Mouse (Mus musculus) CD4-positive helper T cell, adult 2 months (primary cell): ENCODE results near the gene Ppp2r5b.

ENCODE experiments used
- DNase-seq: peaks from one replicate; pipeline ENCODE4 v3.0.0-alpha.2; 2012; ENCODE audit warnings: low read depth, missing footprints, low spot score

The Ppp2r5b gene

DNA sequence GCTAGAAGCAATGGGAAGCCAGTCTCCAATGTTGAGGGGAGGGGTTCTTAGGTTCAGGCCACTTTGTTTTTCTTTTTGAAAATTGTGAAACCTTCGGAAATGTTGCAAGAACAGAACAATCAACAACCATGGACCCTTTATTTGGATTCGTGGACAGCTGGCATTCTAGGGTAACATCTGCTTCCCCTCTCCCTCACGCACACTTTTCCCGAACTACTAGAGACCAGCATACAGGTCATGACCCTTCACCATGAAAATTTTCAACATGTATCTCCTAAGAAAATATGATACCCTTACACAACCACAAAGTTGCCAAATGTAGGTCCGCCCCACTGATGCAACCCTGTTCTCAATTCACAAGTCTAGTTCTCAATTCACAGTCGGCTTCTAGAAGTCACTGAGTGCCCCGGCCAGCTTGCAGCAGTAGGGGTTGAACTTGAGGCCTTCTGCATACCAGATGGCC lies 33.0 kb upstream of the Ppp2r5b start:
- DNase-seq, result no peak

DNA sequence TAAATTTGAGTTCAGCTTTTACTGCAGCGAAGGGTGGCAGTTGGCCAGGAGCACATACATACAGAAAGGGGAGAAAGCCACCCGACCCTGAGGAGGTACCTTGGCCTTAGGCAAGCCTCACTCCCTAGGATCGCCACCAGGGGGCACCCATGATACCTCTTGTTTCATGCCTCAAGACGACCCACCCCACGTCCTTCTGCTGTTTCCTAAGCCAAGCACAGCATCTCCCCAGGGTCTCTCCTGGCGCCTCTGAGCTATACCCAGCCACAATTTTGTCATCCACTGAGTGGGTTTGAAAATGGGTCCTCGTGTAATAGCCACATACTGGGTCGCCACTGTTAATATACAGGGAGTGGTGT lies 32.5 kb upstream of the Ppp2r5b start:
- DNase-seq, result peak; percentile 88

DNA sequence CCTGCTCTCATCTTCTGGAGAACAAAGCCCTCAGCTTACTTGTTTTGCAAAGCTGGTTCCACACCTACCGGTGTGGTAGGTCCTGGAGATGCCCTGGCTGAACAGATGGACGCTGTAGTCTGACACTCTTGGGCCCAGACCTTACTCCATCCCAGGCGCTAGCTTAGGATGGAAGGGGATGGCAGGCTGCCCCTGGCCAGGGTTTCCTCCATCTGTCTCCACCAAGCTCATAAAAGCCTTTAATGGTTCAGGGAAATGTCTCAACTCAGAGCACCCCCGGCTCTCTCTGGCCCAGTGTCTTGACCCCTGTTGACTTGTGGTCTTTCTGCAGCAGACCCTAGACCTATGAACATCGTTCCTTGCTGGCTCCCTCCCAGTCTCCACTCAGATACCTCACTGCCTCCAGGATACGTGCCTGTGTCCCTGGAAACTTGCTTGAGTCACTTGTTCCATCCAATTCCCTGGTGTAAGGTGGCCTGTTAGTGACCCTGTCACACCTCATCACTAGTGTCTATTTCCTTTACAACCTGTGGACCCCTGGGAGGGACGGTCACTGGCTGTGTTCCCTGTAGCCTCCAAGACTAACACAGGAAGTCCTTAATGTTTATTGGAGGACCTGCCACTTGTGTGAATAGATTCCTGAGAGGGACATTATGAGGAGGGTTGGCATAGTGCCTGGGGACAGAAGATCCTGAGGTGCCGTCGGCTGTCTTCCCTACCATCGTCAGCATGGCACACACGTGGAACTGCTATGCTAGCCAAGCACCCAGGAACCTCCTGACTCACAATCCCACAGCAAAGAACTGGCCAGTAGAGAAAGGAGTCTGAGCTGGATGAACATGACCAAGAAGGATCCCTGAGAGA lies 31.9 kb upstream of the Ppp2r5b start:
- DNase-seq, result no peak

DNA sequence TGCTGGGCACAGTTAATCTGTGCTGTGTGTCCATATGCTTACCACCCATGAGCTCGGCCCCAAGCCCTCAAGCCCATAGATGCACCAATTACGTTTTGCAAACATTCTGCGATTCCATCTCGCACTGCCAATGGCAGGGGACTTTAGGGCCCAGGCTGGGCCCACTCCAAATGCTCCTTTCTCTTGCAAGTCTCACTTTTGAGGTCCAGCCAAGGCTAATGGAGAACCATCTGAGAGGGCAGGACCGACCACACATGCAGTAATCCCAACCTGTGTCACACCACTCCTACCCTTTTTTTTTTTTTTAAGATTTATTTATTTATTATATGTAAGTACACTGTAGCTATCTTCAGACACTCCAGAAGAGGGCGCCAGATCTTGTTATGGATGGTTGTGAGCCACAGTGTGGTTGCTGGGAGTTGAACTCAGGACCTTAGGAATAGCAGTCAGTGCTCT lies 30.1 kb upstream of the Ppp2r5b start:
- DNase-seq, result no peak

DNA sequence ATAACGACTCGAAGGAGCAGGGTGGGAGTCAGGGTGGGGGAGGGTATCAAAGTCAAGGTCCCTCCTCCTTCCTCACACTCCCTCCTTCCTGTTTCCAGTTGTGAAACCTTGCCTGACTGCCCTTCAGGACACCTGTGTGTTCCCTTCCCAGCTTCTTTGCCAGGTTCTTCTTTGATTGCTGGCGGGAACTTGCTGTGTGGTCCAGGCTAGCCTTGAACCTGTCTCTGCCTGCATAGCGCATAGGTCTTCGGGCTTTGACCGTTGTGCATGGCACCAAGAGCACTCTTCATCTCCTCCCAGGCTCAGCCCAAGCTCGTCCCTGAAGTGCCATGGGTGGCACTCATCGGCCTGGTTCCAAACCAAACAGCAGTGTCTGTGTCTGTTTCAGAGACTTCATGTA lies 29.3 kb upstream of the Ppp2r5b start:
- no peak for DNase-seq

DNA sequence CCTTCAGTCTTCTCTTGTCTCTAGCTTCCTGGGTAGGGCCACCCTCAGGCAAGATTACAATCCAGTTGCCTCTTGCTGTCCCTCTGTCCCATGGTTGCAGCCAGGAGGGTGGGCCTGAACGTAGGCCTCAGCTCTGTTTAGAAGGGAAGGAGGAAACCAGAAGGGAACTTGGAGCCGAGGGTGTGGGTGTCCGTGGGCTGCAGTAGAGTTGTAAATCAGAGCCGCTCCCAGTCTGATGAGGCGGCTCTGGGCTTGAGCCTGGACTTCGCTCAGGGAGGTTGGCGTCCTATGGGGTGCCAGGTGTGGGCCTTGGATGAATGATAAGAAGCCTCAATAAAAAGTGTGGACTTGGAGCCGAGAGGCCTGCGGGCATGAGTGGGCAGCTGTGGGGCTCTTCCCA lies 28.5 kb upstream of the Ppp2r5b start:
- DNase-seq, result no peak

DNA sequence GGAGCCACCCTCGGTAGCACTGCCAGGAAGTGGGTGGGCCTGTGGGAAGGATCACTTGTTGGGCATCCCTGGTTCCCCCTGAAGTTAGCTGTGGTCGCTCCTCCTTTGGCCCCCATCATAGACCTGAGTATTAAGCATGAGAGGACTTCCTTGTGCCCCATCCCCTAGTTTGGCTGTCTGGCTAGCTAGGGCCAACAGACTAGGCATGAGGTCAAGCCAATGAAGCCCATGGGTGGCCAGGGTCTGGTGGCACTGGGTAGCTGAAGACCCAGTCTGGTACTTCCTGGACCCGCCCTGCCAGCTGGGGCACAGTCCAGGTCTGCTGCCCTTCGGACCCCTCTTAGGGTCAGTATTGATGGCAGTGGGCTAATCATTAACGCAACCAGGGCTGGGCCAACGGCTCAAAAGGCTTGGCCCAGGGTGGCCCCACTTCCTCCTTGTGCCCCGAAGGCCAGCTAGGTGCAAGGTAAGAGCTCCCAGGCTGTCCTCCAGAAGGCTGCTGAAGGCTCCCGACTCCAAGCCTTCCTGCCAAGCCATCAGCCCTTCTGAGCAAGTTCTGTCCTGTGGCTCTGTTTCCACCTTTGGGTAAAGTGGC lies 27.3 kb upstream of the Ppp2r5b start:
- DNase-seq, result no peak

DNA sequence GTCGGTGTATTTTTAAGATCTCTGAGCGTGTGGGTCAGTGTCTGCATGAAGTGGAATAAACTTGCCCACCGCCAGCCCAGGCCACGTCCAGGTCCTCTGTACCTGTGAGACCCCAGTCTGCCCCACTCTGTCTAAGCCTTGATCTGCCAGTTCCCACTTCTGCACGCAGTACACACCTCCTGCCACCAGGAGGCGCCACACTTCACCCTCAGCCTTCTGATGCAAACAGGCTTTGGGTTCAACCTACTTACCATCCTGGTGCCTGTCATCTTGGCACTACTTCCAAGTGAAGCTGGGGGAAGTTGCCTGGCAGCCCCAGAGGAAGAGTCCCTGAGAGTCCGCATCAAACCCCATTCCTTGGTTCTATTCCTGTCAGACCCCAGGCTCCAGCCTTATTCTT lies 26.6 kb upstream of the Ppp2r5b start:
- DNase-seq, result peak; percentile 76

DNA sequence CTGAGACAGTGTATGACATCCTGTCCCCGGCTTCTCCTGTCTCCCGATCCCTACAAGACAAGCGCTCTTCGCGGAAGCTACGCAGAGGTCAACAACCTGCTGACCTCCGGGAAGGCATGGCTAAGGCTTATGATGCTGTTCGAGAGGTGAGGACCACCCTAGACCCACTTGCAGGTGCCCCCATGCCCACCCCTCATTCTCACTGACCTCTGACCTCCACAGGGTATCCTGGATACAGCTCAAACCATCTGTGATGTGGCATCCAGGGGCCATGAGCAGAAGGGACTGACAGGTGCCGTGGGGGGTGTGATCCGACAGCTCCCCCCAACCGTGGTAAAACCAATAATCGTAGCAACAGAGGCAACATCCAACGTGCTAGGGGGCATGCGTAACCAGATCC lies 25.7 kb upstream of the Ppp2r5b start:
- DNase-seq, result no peak

DNA sequence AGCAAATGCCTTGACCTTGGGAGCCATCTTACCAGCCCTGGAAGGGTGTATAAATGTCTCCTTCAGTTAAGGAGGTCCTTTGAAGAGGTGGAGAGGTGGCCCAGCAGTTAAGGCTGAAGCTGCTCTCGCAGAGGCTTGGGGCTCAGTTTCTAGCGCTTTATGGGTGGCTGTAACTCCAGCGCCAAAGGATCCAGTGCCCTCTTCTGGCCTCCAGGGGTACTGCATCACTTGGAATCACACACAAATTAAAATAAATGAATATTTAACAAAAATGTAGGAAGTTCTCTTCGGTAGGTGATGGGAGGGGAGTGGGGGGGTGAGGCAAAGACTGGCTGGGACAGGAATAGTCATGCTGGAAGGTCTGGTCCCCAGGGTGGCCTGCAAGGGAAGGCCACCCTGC lies 25.3 kb upstream of the Ppp2r5b start:
- no peak for DNase-seq

DNA sequence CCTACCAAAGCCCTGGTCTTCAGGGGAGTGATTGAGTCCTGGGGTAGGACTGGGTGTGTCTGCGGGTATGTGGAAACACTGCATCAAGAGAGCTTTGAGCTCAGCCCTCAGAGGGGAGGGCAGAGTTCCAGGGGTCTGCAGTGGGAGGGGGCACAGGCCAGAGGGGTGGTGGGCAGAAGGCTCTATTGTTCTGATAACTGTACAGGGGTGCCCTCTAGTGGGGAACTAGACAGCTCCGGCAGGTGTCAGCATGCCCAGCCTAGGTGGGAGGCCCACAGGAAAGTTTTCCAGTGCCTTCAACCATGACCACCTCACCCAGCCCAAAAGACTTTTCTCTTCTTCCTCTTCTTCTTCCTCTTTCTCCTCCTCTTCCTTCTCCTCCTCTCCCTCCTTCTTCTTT lies 24.8 kb upstream of the Ppp2r5b start:
- DNase-seq, result peak; percentile 38

DNA sequence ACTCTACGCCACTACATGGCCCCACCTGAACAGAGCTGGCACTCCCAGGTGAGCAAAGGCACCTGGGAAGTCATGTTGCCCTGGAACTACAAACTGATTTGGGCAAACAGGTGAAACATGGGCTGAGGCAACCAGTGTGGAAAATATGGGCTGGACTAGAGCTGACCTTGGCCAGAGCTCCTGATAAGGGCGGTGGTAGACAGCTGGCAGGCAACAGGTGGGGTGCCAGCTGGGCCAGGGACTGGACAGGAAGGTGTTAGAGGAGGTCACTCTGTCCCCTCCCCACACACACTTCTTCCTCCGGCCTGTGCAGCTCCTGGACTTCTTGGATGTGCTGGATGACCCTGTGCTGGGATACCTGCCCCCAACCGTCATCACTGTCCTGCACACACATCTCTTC lies 17.3 kb upstream of the Ppp2r5b start:
- no peak for DNase-seq

DNA sequence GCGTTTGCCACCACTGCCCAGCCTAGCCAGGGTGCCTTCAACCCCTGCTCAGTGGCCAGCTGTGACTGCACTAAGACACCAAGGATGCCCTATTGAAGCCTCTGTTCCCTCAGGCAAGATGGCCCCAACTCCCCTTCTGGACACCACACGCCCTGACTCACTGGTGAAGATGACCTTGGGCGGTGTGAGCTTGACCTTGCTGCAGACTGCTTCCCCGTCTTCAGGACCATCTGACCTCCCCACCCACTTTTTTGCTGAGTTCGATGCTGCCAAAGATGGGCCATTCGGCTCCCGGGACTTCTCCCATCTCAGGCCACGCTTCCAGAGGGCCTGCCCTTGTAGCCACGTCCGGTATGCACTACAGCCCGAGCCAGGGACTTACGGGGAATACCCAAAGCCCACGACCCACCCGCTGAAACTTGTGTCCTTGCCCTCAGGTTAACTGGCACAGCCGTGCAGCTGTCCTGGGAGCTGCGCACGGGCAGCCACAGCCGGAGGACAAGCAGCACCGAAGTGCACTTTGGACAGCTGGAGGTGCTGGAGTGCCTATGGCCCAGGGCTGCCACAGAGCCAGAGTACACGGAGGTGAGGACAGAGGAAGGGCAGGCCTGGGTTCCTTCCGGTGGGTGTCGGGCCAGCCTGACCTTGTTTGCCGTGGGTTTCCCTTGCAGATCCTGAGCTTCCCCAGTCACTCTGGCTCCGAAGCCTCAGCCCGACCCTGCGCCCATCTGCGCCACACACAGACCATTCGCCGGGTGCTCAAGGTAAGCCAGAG lies 12.0 kb upstream of the Ppp2r5b start:
- DNase-seq, result no peak

DNA sequence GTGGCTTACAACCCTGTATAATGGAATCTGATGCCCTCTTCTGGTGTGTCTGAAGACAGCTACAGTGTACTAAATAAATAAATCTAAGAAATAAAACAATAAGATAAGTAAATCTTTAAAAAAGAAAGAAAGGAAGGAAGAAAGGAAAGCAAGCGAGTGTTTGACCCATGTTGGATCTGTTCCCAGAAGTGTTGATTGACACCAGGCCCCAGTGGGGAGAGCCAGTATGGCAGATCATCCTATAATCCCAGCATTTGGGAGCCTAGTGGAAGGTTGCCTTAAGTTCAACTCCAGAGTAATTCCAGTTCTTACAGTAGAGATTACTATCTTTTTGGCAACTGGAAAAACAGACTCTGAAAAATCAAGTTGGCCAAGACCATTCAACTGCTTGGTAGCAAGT lies 10.1 kb upstream of the Ppp2r5b start:
- no peak for DNase-seq

GRCm38 (mm10) chr19:6243226-6243625 lies 7.6 kb upstream of the Ppp2r5b start:
- no peak for DNase-seq

- DNase-seq, result peak; percentile 90
Measured at GRCm38 (mm10) chr19:6242281-6242680, 6.6 kb upstream of the Ppp2r5b start.

- peak; percentile 99 for DNase-seq
Measured at GRCm38 (mm10) chr19:6241274-6242107, 5.8 kb upstream of the Ppp2r5b start, which contains the start of gene Atg2a. TSS of gene Atg2a (plus strand) at chr19:6241668.

GRCm38 (mm10) chr19:6240725-6241124 lies 5.1 kb upstream of the Ppp2r5b start:
- no peak for DNase-seq

DNA sequence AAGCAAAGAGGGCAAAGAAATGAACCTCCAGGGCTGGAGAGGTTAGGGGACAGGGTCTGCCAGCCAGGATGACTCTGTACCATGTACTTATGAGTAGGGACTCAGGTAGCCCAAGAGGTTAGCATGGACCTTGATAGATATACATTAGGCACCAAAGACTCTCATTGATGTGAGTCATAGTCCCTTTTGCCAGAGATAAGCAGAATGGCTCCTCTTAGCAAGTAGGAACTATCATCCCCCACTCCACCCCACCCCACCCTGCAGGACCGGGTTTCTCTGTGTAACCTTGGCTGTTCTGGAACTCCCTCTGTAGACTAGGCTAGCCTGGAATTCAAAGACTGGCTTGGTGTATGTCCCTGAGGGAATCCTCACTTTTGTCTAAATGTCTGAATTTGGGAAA lies 4.5 kb upstream of the Ppp2r5b start:
- DNase-seq, result no peak

GRCm38 (mm10) chr19:6238740-6239139 lies 3.1 kb upstream of the Ppp2r5b start:
- no peak for DNase-seq

GRCm38 (mm10) chr19:6236842-6237241 lies 1.2 kb upstream of the Ppp2r5b start:
- no peak for DNase-seq
